Mouse (Mus musculus) bone marrow macrophage, adult 2 months (primary cell): ENCODE results near the gene Tbl1x. TPM values are rescaled to one million over a fixed set of nuclear protein-coding genes. Genes with fewer than 3 reads are reported as not detected.

Experiments
- H3K27ac ChIP-seq: 2 replicates; pipeline ENCODE4 v1.5.1; 2012; ENCODE audit warnings: low read depth, low read length; ENCODE audit not compliant: insufficient read depth
- H3K4me1 ChIP-seq: 2 replicates; pipeline ENCODE4 v1.6.1; 2012; ENCODE audit warnings: low read length; ENCODE audit not compliant: control insufficient read depth, insufficient read depth
- H3K4me3 ChIP-seq: 2 replicates; pipeline ENCODE4 v1.5.1; 2012; ENCODE audit warnings: mild to moderate bottlenecking, low read length, moderate library complexity; ENCODE audit not compliant: insufficient read depth
- CTCF ChIP-seq: IDR thresholded peaks from 2 replicates; pipeline ENCODE4 v1.5.1; 2012; ENCODE audit warnings: low read depth, mild to moderate bottlenecking, low read length, moderate library complexity
- POLR2A ChIP-seq: IDR thresholded peaks from 2 replicates; pipeline ENCODE4 v1.6.1; 2012; ENCODE audit warnings: mild to moderate bottlenecking, low read depth, low read length, borderline replicate concordance
- polyA plus RNA-seq: library from polyadenylated mRNA; stranded (reverse); fragments of >200 nt; gene quantifications from 2 replicates; pipeline ENCODE4 v1.2.4, GENCODE M21; 2012; ENCODE audit not compliant: missing spikeins, insufficient read depth, insufficient read length

Gene Tbl1x
- polyA plus RNA-seq, 1 experiment: 43.8 TPM

DNA sequence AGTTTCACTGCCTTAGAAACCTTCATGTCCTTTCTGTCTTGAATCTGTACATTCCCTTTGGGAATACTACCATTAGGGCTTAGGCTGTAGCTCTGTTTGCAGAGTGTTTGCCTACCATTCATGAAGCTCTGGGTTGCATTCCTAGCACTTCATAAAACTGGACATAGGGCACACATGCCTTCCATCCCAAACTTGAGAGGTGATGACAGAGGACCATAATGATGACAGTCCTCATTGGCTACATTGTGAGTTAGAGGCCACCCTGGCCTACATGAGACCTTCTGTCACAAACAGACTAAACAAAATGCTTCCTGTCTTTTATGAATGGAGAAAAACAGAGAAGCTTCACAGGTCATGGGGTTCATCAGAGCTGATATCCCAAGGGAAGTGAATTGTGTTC, 33.2 kb downstream of the Tbl1x start:
- no peak overlapping the region for H3K4me3 ChIP-seq
- TF ChIP-seq CTCF (no peak), POLR2A (no peak)
- H3K4me1 ChIP-seq: peaks cover 23% of the 10 kb centered on the region
- H3K27ac ChIP-seq: no peak overlapping the region

DNA sequence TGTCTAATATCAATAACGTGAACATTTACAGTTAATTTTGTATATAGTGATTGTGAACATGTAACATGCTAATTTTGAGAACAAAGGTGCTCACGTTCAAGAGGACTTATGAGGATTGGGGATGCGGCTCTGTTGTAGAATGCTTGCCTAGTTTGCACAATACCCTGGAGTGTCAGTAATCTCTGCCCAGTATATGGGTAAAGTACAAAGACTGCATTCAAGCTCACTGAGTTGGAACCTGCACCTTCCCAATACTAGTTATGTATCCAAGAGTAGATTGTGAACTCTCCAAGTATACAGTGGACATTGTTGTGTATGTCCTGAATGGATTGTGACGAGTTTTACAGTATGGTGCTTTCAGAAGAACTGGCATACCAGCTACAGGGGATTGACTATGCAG, 33.7 kb downstream of the Tbl1x start:
- no peak overlapping the region for H3K4me3 ChIP-seq
- no peak for TF ChIP-seq CTCF
- no peak for TF ChIP-seq POLR2A

DNA sequence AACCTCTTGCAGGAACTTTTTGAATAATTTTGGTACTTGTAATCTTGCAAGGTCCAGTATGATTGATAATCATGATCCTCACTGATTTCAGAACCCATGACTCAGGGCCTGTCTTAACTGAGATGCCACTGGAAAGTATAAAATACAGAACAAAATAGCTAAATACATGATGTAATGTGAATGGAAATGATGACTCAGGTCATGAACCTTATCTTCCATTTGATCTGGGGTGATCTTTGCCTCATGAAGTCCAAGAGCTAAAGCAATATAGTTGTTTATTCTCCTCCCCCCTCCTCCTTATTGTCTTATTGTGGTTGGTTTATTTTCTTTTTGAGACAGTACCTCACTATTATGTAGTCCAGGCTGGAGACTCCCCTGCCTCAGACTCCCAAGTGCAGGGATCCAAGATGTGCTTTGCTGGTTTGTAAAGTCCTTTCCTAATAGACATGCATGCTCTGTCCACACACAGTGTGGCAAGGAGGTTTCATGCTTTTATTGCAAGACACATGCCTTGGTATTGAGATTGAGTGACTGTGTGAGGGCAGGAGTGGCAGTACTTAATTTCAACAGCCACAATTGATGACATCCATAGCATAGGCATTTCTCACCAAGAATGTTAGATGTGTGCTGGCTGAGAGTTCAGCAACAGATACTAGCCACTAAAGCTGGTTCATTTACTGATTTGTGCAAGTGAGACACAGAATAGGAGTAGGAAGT, 34.7 kb downstream of the Tbl1x start:
- no peak overlapping the region for H3K27ac ChIP-seq
- H3K4me1 ChIP-seq: peaks cover 23% of the 10 kb centered on the region
- TF ChIP-seq CTCF (no peak), POLR2A (no peak)
- H3K4me3 ChIP-seq: no peak overlapping the region

More for the DNA sequence above, 33.7 kb downstream of the Tbl1x start:
- no peak overlapping the region for H3K27ac ChIP-seq
- H3K4me1 ChIP-seq: peaks cover 23% of the 10 kb centered on the region

DNA sequence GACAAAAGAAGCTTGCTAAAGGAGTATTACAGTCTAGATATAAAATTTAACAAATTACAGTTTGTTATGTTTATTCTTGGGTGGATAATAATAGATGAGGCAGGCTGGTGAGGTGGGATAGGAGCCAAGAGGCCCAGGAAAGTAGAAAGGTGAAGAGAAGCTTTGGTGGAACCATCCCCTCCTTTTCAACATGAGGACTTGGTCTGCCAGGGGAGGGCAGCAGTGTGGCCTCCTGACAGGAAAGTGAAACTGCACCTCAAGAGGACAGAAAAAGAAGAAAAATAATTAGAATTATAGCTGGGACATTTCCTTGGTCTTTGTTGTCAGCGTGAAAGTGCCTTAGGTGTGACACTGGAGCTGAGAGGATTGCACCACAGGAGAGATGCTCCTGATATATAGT, 35.6 kb downstream of the Tbl1x start:
- peaks cover 23% of the 10 kb centered on the region for H3K4me1 ChIP-seq
- H3K27ac ChIP-seq: no peak overlapping the region
- no peak overlapping the region for H3K4me3 ChIP-seq
- TF ChIP-seq CTCF (no peak), POLR2A (no peak)

DNA sequence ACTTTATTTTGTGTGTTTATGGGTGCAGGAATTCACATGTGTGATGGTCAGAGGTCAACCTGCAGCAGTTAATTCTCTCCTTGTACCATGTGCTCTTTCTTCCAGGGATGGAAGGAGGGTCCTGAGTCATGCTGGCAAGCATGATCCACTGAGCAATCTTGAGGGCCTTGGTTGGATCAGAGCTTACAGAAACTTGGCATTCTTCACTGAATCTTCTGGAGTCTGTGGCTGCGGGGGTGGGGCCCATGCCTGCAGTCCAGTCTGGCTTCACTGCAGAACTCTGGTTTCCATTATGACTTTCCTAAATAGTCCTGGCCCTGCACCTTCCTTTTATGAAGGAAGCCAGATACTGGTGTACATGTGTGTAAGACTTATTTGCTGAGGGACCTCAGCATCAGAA, 38.1 kb downstream of the Tbl1x start:
- Histone ChIP-seq H3K27ac (no peak overlapping the region), H3K4me1 (peaks cover 20% of the 10 kb centered on the region), H3K4me3 (no peak overlapping the region)
- TF ChIP-seq POLR2A (no peak), CTCF (no peak)

DNA sequence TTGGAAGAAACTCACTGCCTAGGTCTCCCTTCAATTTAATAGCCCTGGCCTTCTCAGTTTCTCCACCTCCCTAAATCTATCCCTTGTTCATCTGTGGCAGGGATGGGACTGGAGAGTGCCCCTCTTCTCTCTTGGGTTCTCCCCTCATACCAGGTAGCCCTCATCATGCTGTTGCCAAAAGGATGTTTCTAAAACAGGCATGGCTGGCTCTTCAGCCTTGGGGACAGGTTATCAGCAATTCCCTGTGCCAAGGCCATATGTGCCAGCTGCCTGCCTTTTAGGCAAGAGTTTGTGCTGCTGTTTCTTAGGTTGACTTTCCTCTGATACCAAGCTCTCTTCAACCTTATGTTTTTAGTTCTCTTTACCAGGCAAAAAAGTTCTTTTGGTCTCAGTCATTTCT, 39.6 kb downstream of the Tbl1x start:
- H3K27ac ChIP-seq: no peak overlapping the region
- peaks cover 13% of the 10 kb centered on the region for H3K4me1 ChIP-seq
- H3K4me3 ChIP-seq: no peak overlapping the region
- TF ChIP-seq POLR2A: no peak
- no peak for TF ChIP-seq CTCF

DNA sequence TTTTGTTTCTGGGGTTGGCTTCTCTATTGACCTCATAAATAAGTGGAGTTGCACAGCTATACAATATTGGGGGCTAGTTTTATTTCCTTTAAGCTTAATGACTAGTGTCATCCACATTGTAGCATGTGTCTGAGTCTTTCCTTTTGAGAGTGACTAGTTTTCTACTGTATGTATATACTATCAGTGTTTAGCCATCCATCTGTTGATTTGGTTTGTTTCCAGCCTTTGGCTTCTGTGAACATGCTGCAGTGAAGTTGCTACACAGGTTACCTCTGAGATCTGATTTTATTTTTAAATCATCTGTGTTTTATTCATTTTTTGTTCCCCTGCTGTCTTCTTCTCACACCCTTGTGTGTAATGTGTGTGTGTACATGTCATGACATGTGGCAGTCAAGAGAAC, 40.5 kb downstream of the Tbl1x start:
- H3K4me3 ChIP-seq: no peak overlapping the region
- H3K27ac ChIP-seq: no peak overlapping the region
- no peak for TF ChIP-seq CTCF
- TF ChIP-seq POLR2A: no peak
- peaks cover 9% of the 10 kb centered on the region; the same call in 1 of the 2 replicates for H3K4me1 ChIP-seq

DNA sequence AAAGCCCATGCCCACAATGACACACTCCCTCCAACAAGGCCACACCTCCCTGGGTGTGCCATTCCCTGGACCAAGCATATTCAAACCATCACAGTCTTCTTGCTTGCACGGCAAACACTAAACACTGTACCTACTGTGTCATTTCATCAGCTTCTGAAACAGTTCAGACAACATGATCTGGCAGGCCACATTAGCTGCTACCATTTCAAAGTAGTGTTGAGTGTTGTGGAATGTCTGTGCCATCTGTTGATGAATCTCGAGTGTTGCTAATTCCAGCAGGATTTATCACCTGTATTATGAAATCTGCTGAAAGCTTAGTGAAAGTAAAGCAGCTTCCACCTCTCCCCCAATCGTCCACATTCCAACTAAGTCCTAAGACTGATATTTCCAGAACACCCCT, 41.3 kb downstream of the Tbl1x start:
- TF ChIP-seq CTCF: no peak
- no peak for TF ChIP-seq POLR2A
- Histone ChIP-seq H3K27ac (no peak overlapping the region), H3K4me3 (no peak overlapping the region), H3K4me1 (peaks cover 7% of the 10 kb centered on the region; the same call in 1 of the 2 replicates)

DNA sequence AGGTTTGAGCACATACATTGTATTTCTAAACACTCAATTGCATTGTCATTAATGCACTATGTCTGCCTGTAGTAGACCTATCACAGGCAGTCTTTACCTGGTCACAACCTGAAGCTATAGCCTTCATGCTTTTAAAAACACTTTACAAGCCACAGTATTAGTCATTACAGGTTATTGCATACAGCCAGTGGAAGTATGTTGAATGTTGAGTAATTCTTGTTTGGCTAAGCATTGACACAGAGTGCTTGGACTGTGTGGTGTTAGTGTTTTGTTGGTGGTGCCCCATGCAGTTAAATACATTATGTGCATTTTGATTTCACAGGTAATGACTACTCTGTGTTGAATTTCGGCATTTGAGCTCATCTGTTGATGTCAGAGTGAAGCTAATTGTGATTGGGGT, 45.2 kb downstream of the Tbl1x start:
- TF ChIP-seq CTCF: no peak
- TF ChIP-seq POLR2A: no peak
- Histone ChIP-seq H3K4me1 (peaks cover 3% of the 10 kb centered on the region), H3K4me3 (no peak overlapping the region), H3K27ac (no peak overlapping the region)

DNA sequence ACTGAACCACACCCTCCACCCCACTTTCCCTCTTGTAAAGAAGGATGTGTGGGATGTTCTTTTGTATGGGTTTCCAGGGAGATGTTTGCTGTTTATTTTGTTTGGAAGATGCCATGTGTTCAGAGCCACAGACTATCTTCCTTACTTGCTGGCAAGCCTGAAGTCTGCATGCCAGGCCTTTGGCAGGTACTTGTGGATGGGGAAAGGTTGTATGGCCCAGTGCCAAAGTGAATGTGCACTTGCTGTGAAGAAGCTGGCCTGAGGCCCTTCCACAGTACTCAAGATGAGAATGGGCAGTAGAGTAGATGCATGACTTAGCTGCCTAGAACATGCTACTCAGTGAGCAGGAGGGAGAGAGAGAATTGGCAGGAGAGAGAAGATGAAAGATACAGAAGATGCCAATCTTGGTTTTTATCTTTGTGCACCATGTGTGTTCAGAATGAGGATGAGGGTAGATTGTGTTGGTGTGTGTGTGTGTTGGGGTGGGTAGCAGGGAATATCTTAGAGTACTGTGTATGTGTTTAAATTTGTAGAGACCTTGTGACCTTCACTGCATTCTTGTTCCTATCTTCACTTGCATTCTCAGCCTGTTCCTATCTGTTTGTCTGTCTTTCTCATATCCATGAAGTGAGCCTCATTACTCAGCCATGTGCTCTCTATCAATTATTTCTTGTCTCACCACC, 48.5 kb downstream of the Tbl1x start:
- peaks cover 13% of the 10 kb centered on the region for H3K4me1 ChIP-seq
- no peak overlapping the region for H3K27ac ChIP-seq
- H3K4me3 ChIP-seq: no peak overlapping the region
- no peak for TF ChIP-seq POLR2A
- no peak for TF ChIP-seq CTCF
